Mouse (Mus musculus) kidney, embryonic 15.5 days (tissue): ENCODE measurements around the gene Vash2. TPM values are rescaled to one million over a fixed set of nuclear protein-coding genes. Genes with fewer than 3 reads are reported as not detected.

Experiments
- ATAC-seq: fragments of 200-750 bp; cut with Nextera tagmentation; replicated peaks from 2 replicates; pipeline ENCODE4 v1.8.0; 2017; ENCODE audit warnings: moderate TSS enrichment; ENCODE audit not compliant: low FRiP score
- H3K27ac ChIP-seq: fragments of 300-500 bp; sonication (generic); 2 replicates; pipeline ENCODE4 v1.5.1; 2015; ENCODE audit warnings: mild to moderate bottlenecking, inconsistent platforms
- H3K27me3 ChIP-seq: fragments of 300-500 bp; sonication (generic); 2 replicates; pipeline ENCODE4 v1.6.1; 2015; ENCODE audit warnings: inconsistent platforms
- H3K36me3 ChIP-seq: fragments of 300-500 bp; sonication (generic); 2 replicates; pipeline ENCODE4 v1.6.1; 2015; ENCODE audit warnings: inconsistent platforms
- H3K4me1 ChIP-seq: fragments of 300-500 bp; sonication (generic); 2 replicates; pipeline ENCODE4 v1.6.1; 2015; ENCODE audit warnings: inconsistent platforms
- H3K4me2 ChIP-seq: fragments of 300-500 bp; sonication (generic); 2 replicates; pipeline ENCODE4 v1.6.1; 2015; ENCODE audit warnings: moderate library complexity, mild to moderate bottlenecking, inconsistent platforms
- H3K4me3 ChIP-seq: fragments of 300-500 bp; sonication (generic); replicated peaks from 2 replicates; pipeline ENCODE4 v1.5.1; 2015; ENCODE audit warnings: mild to moderate bottlenecking, inconsistent platforms
- H3K9ac ChIP-seq: fragments of 300-500 bp; sonication (generic); 2 replicates; pipeline ENCODE4 v1.6.1; 2015; ENCODE audit warnings: mild to moderate bottlenecking, inconsistent platforms
- H3K9me3 ChIP-seq: fragments of 300-500 bp; sonication (generic); replicated peaks from 2 replicates; pipeline ENCODE4 v1.6.1; 2016; ENCODE audit warnings: inconsistent platforms
- WGBS: fragments of 180-500 bp; shearing (Covaris S2); methylation state at CpG from one replicate; pipeline ENCODE4 v1.1.7; 2015; ENCODE audit warnings: mixed read lengths; 5-methylcytosine and 5-hydroxymethylcytosine counted together
- polyA plus RNA-seq: library from polyadenylated mRNA; unstranded; fragments of >200 nt; fragmentation: Nextera tagmentation; extraction: Ambion mirVana; gene quantifications from 2 replicates; pipeline ENCODE4 v1.2.1, GENCODE M21; 2015

The Vash2 gene
- polyA plus RNA-seq, 1 experiment from 2014 or later = 30.8 TPM

GRCm38 (mm10) chr1:190972612-190973192, 6.4 kb downstream of the Vash2 start:
- H3K4me2 ChIP-seq = no peak overlapping the region
- H3K9me3 ChIP-seq = no peaks in the 10 kb centered on the region
- peaks cover 66% of the 10 kb centered on the region for H3K36me3 ChIP-seq
- no peaks in the 10 kb centered on the region for H3K27me3 ChIP-seq
- no peak overlapping the region for H3K27ac ChIP-seq
- ATAC-seq = no peak
- peaks cover 17% of the 10 kb centered on the region for H3K4me1 ChIP-seq
- no peak overlapping the region for H3K9ac ChIP-seq
- WGBS = 51% methylated on average over 7 of the region's 7 CpGs
- no peak overlapping the region for H3K4me3 ChIP-seq

- no peak overlapping the region for H3K27ac ChIP-seq
- no peak overlapping the region for H3K4me2 ChIP-seq
- no peak overlapping the region for H3K9ac ChIP-seq
- 76% methylated on average over 14 of the region's 14 CpGs for WGBS
- no peaks in the 10 kb centered on the region for H3K9me3 ChIP-seq
- H3K36me3 ChIP-seq = peaks cover 68% of the 10 kb centered on the region
- H3K4me1 ChIP-seq = peaks cover 10% of the 10 kb centered on the region
- H3K4me3 ChIP-seq = no peak overlapping the region
- no peaks in the 10 kb centered on the region for H3K27me3 ChIP-seq
- ATAC-seq = no peak
Observed at GRCm38 (mm10) chr1:190971708-190972610, 7.1 kb downstream of the Vash2 start.

- WGBS = 87% methylated on average over 7 of the region's 7 CpGs
- no peak for ATAC-seq
Observed at GRCm38 (mm10) chr1:190968010-190968409, 11.1 kb downstream of the Vash2 start.

GRCm38 (mm10) chr1:190964992-190965780, 13.9 kb downstream of the Vash2 start:
- Histone ChIP-seq H3K4me2 (no peak overlapping the region), H3K4me1 (peaks cover 3% of the 10 kb centered on the region; the same call in 1 of the 2 replicates), H3K4me3 (no peak overlapping the region), H3K27ac (no peak overlapping the region), H3K36me3 (peaks cover 52% of the 10 kb centered on the region), H3K9ac (no peak overlapping the region), H3K27me3 (no peaks in the 10 kb centered on the region), H3K9me3 (no peaks in the 10 kb centered on the region)
- no peak for ATAC-seq
- 81% methylated on average over 15 of the region's 15 CpGs for WGBS

More at GRCm38 (mm10) chr1:190968010-190968409, 11.1 kb downstream of the Vash2 start:
- Histone ChIP-seq H3K9ac (no peak overlapping the region), H3K4me2 (no peak overlapping the region), H3K36me3 (peaks cover 64% of the 10 kb centered on the region), H3K4me3 (no peak overlapping the region), H3K9me3 (no peaks in the 10 kb centered on the region), H3K27ac (no peak overlapping the region), H3K4me1 (peaks cover 3% of the 10 kb centered on the region; the same call in 1 of the 2 replicates), H3K27me3 (no peaks in the 10 kb centered on the region)

GRCm38 (mm10) chr1:190962760-190963159, 16.3 kb downstream of the Vash2 start:
- no peak overlapping the region for H3K4me2 ChIP-seq
- 90% methylated on average over 3 of the region's 3 CpGs for WGBS
- no peak overlapping the region for H3K4me3 ChIP-seq
- H3K36me3 ChIP-seq = peaks cover 58% of the 10 kb centered on the region
- H3K27me3 ChIP-seq = no peaks in the 10 kb centered on the region
- no peak overlapping the region for H3K9ac ChIP-seq
- no peaks in the 10 kb centered on the region for H3K9me3 ChIP-seq
- H3K27ac ChIP-seq = no peak overlapping the region
- no peak for ATAC-seq
- no peaks in the 10 kb centered on the region for H3K4me1 ChIP-seq

GRCm38 (mm10) chr1:190958821-190959220, 20.3 kb downstream of the Vash2 start:
- H3K9me3 ChIP-seq = no peaks in the 10 kb centered on the region
- H3K4me3 ChIP-seq = no peak overlapping the region
- peaks cover 81% of the 10 kb centered on the region for H3K36me3 ChIP-seq
- no peak overlapping the region for H3K27ac ChIP-seq
- H3K4me2 ChIP-seq = no peak overlapping the region
- 70% methylated on average over 5 of the region's 5 CpGs for whole genome bisulfite sequencing
- H3K4me1 ChIP-seq = no peaks in the 10 kb centered on the region
- no peaks in the 10 kb centered on the region for H3K27me3 ChIP-seq
- no peak for ATAC-seq
- H3K9ac ChIP-seq = no peak overlapping the region

GRCm38 (mm10) chr1:190953009-190953408, 26.1 kb downstream of the Vash2 start:
- WGBS = 85% methylated on average over 3 of the region's 3 CpGs
- no peak for ATAC-seq
- H3K4me1 ChIP-seq = no peaks in the 10 kb centered on the region
- H3K27me3 ChIP-seq = no peaks in the 10 kb centered on the region
- no peak overlapping the region for H3K4me2 ChIP-seq
- H3K4me3 ChIP-seq = no peak overlapping the region
- no peaks in the 10 kb centered on the region for H3K9me3 ChIP-seq
- no peak overlapping the region for H3K9ac ChIP-seq
- H3K36me3 ChIP-seq = peaks cover 94% of the 10 kb centered on the region
- H3K27ac ChIP-seq = no peak overlapping the region

- 88% methylated on average over 5 of the region's 5 CpGs for WGBS
- no peak overlapping the region for H3K9ac ChIP-seq
- H3K4me2 ChIP-seq = no peak overlapping the region
- H3K4me3 ChIP-seq = no peak overlapping the region
- H3K36me3 ChIP-seq = peaks cover 94% of the 10 kb centered on the region
- no peaks in the 10 kb centered on the region for H3K4me1 ChIP-seq
- H3K27ac ChIP-seq = no peak overlapping the region
- no peak for ATAC-seq
- no peaks in the 10 kb centered on the region for H3K9me3 ChIP-seq
- no peaks in the 10 kb centered on the region for H3K27me3 ChIP-seq
Observed at GRCm38 (mm10) chr1:190951014-190951413, 28.1 kb downstream of the Vash2 start.

GRCm38 (mm10) chr1:190948846-190949245, 30.2 kb downstream of the Vash2 start:
- H3K4me2 ChIP-seq = no peak overlapping the region
- ATAC-seq = no peak
- no peaks in the 10 kb centered on the region for H3K27me3 ChIP-seq
- no peak overlapping the region for H3K9ac ChIP-seq
- H3K36me3 ChIP-seq = peaks cover 91% of the 10 kb centered on the region
- WGBS = 80% methylated on average over 17 of the region's 17 CpGs
- H3K27ac ChIP-seq = 0 out of 2 replicates have a peak overlapping the region, but pooled peaks have one; percentile 7
- H3K9me3 ChIP-seq = no peaks in the 10 kb centered on the region
- no peaks in the 10 kb centered on the region for H3K4me1 ChIP-seq
- H3K4me3 ChIP-seq = no peak overlapping the region

GRCm38 (mm10) chr1:190948439-190948838, 30.7 kb downstream of the Vash2 start:
- no peak for ATAC-seq
- H3K27me3 ChIP-seq = no peaks in the 10 kb centered on the region
- H3K27ac ChIP-seq = 0 out of 2 replicates have a peak overlapping the region, but pooled peaks have one; percentile 7
- H3K4me2 ChIP-seq = no peak overlapping the region
- H3K36me3 ChIP-seq = peaks cover 91% of the 10 kb centered on the region
- no peak overlapping the region for H3K9ac ChIP-seq
- WGBS = 63% methylated on average over 7 of the region's 7 CpGs
- no peaks in the 10 kb centered on the region for H3K4me1 ChIP-seq
- H3K4me3 ChIP-seq = no peak overlapping the region
- H3K9me3 ChIP-seq = no peaks in the 10 kb centered on the region

- H3K27ac ChIP-seq = no peak overlapping the region
- H3K9me3 ChIP-seq = no peaks in the 10 kb centered on the region
- H3K4me1 ChIP-seq = no peaks in the 10 kb centered on the region
- no peak overlapping the region for H3K9ac ChIP-seq
- no peak for ATAC-seq
- WGBS = 64% methylated on average over 5 of the region's 5 CpGs
- no peaks in the 10 kb centered on the region for H3K27me3 ChIP-seq
- no peak overlapping the region for H3K4me2 ChIP-seq
- H3K4me3 ChIP-seq = no peak overlapping the region
- H3K36me3 ChIP-seq = peaks cover 91% of the 10 kb centered on the region
Observed at GRCm38 (mm10) chr1:190947986-190948385, 31.1 kb downstream of the Vash2 start.
